Mouse (Mus musculus): ENCODE data around the gene Amn1.
A peak's percentile ranks its signal among the peaks of the same experiment; 100 is the strongest.
"Not testable (repeated sequence)": the region's sequence is repeated elsewhere in the genome, so short reads cannot be mapped to it uniquely, and the experiment has no call there.

The Amn1 gene

GRCm38 (mm10) chr6:149188041-149188924, at the start of gene Amn1:
TSS of gene Amn1 (minus strand) at chr6:149188712.
- peak; percentile 97 for DNase-seq (ENCODE audit: low spot score)

- DNase-seq (ENCODE audit: low spot score), result no peak
These were observed 48.3 kb upstream of the Amn1 start for GRCm38 (mm10) chr6:149236807-149237206.

DNA sequence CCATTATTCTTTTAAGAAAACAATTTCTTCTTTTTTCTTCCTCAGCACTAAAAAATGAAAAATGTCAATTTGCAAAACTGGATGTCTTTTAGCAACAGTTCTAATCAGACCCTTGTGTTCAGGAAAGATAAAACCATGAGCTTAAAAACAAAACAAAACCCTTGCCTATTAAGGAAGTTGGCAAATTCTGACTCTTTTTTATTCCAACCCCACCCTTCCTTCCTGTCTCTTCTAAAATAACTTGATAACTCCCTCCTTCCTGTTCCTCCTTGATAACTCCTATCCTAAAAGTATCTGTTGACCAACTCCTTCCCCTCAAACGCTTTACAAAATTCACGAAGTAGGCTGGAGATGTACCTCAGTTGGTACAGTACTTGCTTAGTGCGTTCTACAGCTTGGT, 45.4 kb upstream of the Amn1 start:
- no peak for DNase-seq (ENCODE audit: low spot score)

GRCm38 (mm10) chr6:149224751-149225150, 36.2 kb upstream of the Amn1 start:
- DNase-seq (ENCODE audit: low spot score), result no peak

- no peak for DNase-seq (ENCODE audit: low spot score)
These were observed 32.8 kb upstream of the Amn1 start for GRCm38 (mm10) chr6:149221296-149221695.

DNA sequence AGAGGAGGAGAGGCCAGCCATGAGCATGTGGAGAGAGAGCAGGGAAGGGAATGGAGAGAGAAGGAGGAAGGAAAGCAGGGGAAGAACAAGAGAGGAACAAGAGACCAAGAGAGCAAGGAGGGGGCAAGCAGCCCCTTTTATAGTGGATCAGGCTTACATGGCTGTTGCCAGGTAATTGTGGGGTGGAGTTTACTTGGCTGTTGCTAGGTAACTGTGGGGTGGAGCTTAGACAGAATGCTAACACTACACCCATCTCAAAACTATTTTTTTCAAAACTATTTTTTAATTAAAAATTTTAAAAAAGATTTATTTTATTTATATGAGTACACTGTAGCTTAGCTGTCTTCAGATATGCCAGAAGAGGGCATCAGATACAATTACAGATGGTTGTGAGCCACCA, 10.1 kb upstream of the Amn1 start:
- DNase-seq (ENCODE audit: low spot score), result no peak

GRCm38 (mm10) chr6:149197116-149197515, 8.6 kb upstream of the Amn1 start:
- no peak for DNase-seq (ENCODE audit: low spot score)

DNA sequence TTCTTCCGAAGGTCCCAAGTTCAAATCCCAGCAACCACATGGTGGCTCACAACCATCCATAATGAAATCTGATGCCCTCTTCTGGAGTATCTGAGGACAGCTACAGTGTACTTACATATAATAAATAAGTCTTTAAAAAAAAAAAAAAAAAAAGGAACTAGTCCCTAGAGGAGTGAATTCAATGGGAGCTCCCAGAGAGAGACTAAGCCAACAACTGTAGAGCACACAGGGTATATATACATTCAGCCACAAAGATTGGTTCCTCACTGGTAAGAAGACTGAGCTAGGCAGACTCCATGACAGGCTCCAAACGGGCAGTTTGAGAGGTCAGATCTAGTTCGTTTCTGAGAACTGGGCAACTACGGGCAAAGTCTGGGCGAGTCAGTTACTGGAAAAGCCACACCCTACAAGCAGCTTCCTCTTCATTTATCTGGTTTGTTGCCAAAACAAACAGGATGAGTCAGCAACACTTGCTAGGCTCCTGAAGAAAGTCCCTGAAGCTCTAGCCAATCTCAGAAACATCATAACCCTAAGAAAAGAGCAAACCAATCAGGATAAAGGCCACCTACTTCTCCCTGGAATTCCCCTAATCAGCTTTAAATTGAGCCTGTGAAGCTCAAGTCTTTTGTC, 4.9 kb upstream of the Amn1 start:
- peak; percentile 73 for DNase-seq (ENCODE audit: low spot score)

DNA sequence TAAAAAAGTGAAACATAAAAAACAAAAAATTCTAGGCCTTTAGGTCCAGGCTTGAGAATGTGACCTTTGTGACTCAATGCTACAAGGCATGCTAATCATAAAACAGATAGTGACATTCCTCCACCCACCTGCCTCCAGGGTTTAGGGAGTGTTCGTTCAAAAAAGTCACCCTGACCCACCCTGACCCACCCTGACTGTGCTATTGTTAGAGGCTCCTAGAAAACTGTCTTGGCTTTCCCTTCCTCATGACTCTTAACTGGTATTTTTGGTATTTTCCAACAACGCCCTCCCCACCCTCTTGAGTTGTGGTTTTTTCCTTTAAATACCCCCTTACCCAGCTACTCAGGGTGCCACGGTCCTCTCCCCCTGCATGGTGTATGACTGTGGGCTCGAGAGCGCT, 3.4 kb upstream of the Amn1 start:
- not testable (repeated sequence) for DNase-seq (ENCODE audit: low spot score)

DNA sequence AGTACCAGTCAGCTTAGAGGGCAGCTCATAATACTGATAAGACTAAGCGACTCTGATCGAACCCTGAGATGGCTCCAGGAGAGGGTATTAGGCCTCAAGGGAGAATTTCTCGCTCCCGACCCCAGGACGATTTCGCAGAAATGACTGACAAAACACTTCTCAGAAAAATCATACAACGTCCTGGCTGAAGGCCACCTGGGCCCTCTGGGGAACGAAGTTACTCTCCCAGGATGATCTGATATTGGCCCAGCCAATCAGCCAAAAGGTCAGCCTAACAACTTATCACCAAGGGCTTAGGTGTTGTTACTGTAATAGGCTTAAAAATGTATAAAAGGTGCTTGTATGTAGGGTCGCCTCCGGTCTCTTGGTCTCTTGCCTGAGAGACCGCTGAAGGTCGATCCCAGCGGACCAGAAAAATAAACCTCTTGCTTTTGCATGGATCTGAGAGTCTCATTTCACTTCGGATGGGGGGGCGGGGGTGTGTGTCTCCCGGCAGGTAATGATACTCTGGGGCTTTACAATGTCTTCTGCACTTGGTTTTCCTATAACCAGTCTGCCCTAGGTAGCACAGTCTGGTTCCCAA, 919 bp upstream of the Amn1 start:
- DNase-seq (ENCODE audit: low spot score), result no peak

- no peak for DNase-seq (ENCODE audit: low spot score)
These were observed 379 bp upstream of the Amn1 start for GRCm38 (mm10) chr6:149188925-149189257.

- no peak for DNase-seq (ENCODE audit: low spot score)
These were observed 1.1 kb downstream of the Amn1 start for GRCm38 (mm10) chr6:149187371-149187770.

DNA sequence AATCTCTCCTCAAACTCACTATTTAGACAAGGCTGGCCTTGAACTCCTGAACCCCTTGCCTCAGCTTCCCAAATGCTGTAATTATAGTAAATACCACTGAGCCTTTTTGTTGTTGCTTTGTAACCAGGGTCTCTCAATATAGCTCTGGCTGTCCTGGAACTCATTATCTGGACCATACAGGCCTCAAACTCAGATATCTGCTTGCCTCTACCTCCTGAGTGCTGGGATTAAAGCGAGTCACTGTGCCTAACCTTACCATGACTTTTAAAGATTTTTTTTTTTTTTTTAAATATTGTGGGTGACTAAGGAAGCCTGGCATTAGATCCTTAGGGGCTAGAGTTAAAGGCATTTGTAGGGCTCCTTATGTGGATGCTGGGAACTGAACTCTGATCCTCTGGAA, 4.5 kb downstream of the Amn1 start:
- DNase-seq (ENCODE audit: low spot score), result no peak

DNA sequence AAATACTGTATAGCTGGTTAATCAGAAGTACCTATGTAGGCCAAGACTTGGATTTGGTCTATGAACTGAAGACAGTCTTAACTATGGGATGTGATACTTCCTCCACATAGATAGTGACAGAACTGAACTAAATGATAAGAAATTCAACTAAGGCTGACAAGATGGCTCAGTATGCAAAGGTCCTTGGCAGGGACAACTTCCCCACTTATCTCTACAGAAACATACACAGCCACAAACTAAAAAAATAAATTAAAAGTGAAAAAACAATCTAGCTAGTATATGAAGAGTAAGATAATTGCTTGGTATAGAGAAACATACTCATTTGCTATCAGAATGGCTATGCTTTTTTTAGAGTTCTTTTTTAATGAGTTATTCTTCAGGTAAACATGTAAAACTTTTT, 9.4 kb downstream of the Amn1 start:
- no peak for DNase-seq (ENCODE audit: low spot score)

DNA sequence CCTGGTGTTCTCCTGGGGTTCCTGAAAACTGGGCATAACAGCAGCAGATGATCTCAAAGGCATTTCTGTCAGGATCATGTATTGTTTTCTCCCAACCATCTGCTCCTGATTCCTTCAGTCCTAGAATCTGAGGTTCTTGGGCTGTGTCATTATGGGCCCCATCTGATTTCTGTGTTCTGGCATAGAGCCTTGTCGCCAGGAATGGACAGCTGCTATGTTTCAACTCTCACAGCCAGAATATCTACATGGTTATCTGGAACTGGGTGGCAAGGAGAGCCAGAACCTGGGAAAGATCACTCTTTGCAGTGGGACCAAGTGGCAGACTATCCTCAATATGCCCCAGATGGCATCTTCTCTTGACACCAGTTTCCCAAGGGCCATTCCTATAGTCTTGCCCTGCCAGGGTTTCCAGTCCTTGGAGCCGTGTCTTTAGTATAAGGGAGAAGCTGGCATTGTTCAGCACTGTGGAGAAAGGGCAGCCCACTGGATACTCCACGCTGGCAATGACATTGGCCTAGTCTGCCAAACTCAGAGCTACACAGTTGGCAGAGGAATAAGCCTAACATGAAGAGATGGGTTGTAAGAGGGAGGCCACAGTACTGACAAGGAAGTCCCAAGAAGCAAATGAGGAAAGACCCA, 13.5 kb downstream of the Amn1 start:
- DNase-seq (ENCODE audit: low spot score), result no peak

DNA sequence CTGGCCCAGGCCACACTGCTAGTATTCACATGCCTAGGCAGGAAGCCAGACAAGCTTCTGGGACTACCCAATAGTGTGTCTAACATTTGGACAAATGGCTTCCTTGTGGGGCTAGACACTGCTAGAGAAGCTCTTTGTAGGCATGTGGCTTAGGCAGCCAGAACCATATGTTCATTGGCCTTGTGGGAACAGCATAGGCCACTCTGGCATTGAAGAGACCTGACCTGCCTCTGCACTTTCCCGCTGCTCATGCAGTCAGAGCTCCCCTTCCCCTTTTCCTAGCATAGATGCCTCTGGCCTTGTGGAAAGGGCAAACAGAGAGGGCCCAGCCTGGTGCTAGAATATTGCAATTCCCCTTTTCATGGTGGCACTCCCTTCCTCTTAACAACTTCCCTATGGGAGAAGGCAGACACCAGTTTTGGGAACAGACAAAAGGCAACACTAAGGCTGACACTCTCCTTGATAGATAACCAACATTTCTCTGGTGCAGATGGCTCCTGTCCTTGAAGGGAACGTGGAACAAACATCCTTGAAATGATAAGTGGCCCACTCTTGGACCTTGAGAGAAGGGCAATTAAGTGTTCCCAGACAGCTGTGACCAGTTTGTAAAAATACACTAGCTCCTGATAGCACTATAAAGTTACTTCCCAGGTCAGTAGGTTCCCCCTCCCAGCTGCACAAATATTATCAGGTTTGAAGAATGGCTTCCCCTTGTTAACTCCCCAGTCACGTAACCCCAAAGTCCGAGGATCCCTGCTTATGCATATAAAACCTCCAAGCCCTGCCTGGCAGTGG, 14.5 kb downstream of the Amn1 start:
- DNase-seq (ENCODE audit: low spot score), result no peak

- not testable (repeated sequence) for DNase-seq (ENCODE audit: low spot score)
These were observed 18.5 kb downstream of the Amn1 start for GRCm38 (mm10) chr6:149169965-149170364.

GRCm38 (mm10) chr6:149168436-149168835, 20.1 kb downstream of the Amn1 start:
- no peak for DNase-seq (ENCODE audit: low spot score)

- DNase-seq (ENCODE audit: low spot score), result no peak
These were observed 20.8 kb downstream of the Amn1 start for GRCm38 (mm10) chr6:149167672-149168071.

DNA sequence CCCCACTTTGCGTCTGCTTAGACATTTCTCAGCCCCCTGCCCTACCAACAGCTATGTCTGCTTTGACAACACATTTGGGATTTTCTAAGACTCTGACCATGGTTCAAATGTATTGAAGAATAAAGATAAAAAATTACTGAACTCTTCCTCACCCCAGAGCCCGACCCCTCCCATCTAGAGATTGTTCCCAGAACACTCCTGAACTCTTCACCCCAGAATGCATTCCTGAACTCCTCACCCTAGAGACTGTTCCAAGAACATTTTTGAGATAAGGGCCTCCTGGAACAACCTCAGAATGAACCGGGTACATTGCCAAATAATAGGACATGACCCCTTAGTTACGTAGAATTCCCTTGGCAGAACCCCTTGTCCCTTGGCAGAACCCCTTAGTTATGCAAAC, 21.5 kb downstream of the Amn1 start:
- DNase-seq (ENCODE audit: low spot score), result not testable (repeated sequence)

DNA sequence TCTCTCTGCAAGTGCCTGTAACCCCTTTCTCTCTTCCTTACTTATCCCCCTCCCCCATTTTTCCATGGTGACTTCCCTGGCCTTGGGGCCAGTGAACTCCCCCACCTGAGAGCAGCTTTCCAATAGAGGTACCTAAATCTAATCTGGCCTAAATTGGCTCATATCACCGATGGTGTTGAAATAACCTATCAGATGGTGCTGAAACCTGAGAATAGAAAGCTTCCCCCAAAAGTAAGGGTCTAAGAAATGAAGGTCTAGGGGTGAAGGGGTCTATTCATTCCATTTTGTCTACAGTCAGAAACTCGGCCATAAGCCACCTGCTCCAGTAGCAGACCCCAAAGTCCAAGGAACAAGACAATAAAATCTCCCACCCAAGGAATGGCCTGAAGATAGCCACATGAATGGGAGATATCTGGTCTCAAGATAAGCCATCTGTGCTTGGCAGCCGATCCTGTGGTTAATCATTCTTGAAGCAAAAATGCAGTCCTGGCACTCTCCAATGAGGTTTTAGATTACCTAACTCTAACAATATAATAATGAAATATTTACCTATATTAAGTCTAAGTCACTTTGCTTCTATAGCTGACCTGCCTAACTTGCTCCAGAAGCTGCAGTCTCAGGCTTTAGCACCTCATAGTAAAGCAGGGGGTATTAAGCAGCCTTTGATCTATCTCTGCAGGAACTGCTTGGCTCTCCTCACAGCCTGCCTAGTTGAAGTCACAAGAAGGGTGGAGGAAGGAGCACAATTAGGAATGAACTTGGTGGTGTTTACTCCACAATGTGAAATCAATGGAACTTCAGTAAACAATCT, 33.3 kb downstream of the Amn1 start:
- peak; percentile 62 for DNase-seq (ENCODE audit: low spot score)

Measured in yolk sac, embryonic 10.5 days (tissue).